Mouse (Mus musculus): ENCODE measurements at regions not wholly inside any gene's neighbourhood (a gene's known extent, or its start where the extent isn't known, plus 50 kb on each side); places are given as distances from the start of the nearest gene placed in this dataset.
A peak's percentile ranks its signal among the peaks of the same experiment; 100 is the strongest.

DNA sequence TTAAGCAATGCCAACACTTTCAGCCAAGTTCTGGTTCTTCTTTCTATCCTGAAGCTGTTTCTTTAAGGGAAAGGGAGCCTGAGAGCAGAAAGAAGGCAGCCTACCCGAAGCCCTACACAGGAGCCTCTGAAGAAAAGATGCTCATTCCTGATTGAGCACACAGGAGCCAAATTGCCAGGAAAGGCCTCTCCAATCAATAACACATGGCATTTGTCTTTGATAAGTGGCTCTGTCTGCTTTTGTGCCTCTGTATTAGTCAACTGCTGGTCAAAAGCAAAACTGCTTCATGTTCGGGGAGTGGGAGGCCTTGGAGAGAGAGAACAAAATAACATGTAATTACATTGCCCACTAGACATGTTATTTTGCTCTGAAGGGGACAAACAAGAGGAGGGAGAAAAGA lies 1607.4 kb downstream of the 4930444P10Rik start:
- ATAC-seq (no peak), DNase-seq (no peak)
- H3K9ac ChIP-seq (replicated peaks): no peak overlapping the region
- TF ChIP-seq EP300 (IDR thresholded peaks at IDR 0.05; ENCODE audit: low read depth) (no peak), CTCF (IDR thresholded peaks at IDR 0.05; ENCODE audit: low read depth) (no peak)
- no peaks in the 10 kb centered on the region for H3K36me3 ChIP-seq (replicated peaks; ENCODE audit: insufficient read depth, low read length)
- WGBS (ENCODE audit: insufficient replicate concordance): 44% methylated on average over 2 of the region's 2 CpGs
- no peak overlapping the region for H3K4me2 ChIP-seq (ENCODE audit: low read depth, low read length)
- H3K4me3 ChIP-seq (ENCODE audit: low read depth, low read length): no peak overlapping the region
- no peak overlapping the region for H3K27ac ChIP-seq (ENCODE audit: low read depth)
- H3K4me1 ChIP-seq (ENCODE audit: insufficient read depth): no peaks in the 10 kb centered on the region
- no peaks in the 10 kb centered on the region for H3K9me3 ChIP-seq (ENCODE audit: low read length)
- no peaks in the 10 kb centered on the region for H3K27me3 ChIP-seq (ENCODE audit: insufficient read depth, low read length)

DNA sequence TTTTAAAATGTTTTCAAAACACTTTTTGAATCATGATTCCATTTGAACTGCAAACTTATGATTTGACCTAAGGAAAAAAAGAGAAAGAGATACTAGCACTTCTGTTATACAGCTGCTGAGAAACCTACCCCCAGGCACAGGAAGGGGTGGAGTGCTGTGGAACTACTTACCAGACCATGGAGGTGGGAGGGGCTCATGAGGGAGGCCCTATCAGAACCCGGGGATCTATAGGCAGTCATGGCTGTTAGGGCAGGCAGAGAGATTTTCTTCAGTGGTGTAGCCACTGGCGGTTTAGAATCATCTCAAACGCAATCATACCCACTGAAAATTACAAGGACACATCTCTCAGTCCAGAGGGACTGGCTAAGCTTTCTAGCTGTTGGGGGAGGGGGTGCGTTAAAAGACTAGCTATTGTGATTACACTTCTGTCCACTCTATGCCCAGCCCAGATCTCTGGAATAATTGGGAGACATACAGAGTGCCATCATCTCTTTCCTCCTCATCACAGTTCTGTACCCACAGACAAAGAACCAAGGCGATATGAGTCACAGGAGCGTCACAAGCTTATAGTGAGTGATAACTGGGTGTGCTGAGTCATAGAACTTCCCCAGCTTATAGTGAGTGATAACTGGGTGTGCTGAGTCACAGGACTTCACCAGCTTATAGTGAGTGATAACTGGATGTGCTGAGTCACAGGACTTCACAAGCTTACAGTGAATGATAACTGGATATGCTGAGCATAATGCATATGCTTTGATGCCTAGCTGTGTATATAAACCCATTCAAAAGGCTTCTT lies 1608.8 kb downstream of the 4930444P10Rik start:
- WGBS (ENCODE audit: insufficient replicate concordance): 59% methylated on average over 6 of the region's 6 CpGs
- DNase-seq: peak; percentile 18
- Histone ChIP-seq H3K9ac (replicated peaks) (no peak overlapping the region), H3K4me3 (ENCODE audit: low read depth, low read length) (no peak overlapping the region), H3K27me3 (ENCODE audit: insufficient read depth, low read length) (no peaks in the 10 kb centered on the region), H3K27ac (ENCODE audit: low read depth) (no peak overlapping the region), H3K9me3 (ENCODE audit: low read length) (no peaks in the 10 kb centered on the region), H3K36me3 (replicated peaks; ENCODE audit: insufficient read depth, low read length) (no peaks in the 10 kb centered on the region), H3K4me1 (ENCODE audit: insufficient read depth) (no peaks in the 10 kb centered on the region), H3K4me2 (ENCODE audit: low read depth, low read length) (no peak overlapping the region)
- TF ChIP-seq EP300 (IDR thresholded peaks at IDR 0.05; ENCODE audit: low read depth): peak; percentile 93
- TF ChIP-seq CTCF (IDR thresholded peaks at IDR 0.05; ENCODE audit: low read depth): no peak
- peak; percentile 96 for ATAC-seq

DNA sequence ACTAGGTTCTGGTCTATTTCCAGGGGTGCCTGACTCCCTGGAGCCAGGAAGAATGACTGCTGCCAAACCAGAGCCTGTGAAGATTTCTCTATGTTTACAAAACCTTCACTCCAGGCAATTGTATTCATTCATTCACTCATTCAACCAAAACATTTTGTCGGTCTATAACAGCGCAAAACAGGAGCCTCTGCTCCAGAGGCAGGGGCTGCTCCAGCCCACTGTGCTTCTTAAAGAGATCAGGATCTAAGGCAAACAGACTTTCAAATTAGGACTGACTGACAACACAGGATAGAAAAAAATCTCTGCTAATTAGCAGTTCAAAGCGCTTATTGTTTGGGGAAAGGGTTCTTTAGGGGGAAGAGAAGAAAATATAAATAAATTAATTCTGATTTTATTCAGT lies 1620.8 kb downstream of the 4930444P10Rik start:
- Histone ChIP-seq H3K27me3 (ENCODE audit: insufficient read depth, low read length) (no peaks in the 10 kb centered on the region), H3K9ac (replicated peaks) (no peak overlapping the region), H3K4me3 (ENCODE audit: low read depth, low read length) (no peak overlapping the region), H3K4me1 (ENCODE audit: insufficient read depth) (no peaks in the 10 kb centered on the region), H3K36me3 (replicated peaks; ENCODE audit: insufficient read depth, low read length) (no peaks in the 10 kb centered on the region), H3K4me2 (ENCODE audit: low read depth, low read length) (no peak overlapping the region), H3K9me3 (ENCODE audit: low read length) (no peaks in the 10 kb centered on the region), H3K27ac (ENCODE audit: low read depth) (no peak overlapping the region)
- DNase-seq (no peak), ATAC-seq (no peak)
- 58% methylated on average over 3 of the region's 3 CpGs for WGBS (ENCODE audit: insufficient replicate concordance)
- TF ChIP-seq CTCF (IDR thresholded peaks at IDR 0.05; ENCODE audit: low read depth) (no peak), EP300 (IDR thresholded peaks at IDR 0.05; ENCODE audit: low read depth) (no peak)

DNA sequence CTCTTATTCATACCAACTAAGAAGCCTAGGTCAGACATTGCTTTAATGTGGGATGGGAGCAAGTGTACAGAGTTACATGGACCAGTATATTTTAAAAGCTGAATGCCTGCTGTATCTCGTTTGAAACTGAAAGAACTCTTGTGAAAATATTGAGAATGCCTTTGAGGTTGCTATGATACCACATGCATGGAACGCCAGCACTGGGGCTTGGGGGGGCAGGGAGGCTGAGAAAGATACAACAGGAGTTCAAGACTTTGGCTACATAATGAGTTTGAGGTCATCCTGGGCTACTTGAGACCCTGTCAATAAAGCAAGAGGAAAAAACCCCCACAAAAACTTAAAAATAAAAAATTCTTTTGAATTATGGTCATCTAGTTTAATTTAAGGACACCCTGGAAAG lies 1621.6 kb downstream of the 4930444P10Rik start:
- no peak for ATAC-seq

DNA sequence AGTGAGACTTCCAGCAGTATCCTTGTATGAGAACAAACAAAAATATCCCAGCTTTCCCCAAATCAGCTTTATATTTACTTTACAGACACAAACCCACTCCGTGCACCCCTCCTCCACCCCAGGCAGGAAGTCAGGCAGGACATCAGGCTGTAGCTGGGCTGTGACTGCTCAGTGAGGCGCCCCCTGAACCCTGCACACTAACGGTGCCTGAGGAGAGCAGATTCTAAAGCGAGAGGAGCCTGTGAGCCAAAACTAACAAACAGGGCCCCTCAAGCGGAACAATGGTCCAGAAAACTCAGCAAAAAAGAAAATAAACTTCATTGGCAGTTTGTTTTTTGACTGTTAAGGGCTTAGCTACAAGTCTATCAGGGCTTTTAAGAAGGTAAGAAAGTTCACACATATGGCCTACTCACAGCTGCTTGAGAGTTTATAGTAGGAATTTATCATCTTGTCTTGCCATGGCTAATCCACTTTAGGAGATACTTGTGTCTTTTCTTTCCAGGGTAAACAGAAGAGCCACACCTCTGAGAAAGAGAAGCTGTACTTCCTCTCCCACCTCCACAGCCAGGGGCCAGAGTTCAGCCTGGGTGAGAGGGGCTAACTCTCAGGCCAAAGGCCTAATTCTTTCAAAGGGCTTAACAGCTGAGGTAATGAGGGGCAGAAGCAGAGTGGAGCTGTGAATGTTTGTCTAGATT lies 1628.2 kb downstream of the 4930444P10Rik start:
- Histone ChIP-seq H3K4me1 (ENCODE audit: insufficient read depth) (no peaks in the 10 kb centered on the region), H3K4me2 (ENCODE audit: low read depth, low read length) (no peak overlapping the region), H3K9ac (replicated peaks) (no peak overlapping the region), H3K27me3 (ENCODE audit: insufficient read depth, low read length) (no peaks in the 10 kb centered on the region), H3K4me3 (ENCODE audit: low read depth, low read length) (no peak overlapping the region), H3K36me3 (replicated peaks; ENCODE audit: insufficient read depth, low read length) (no peaks in the 10 kb centered on the region), H3K27ac (ENCODE audit: low read depth) (no peak overlapping the region), H3K9me3 (ENCODE audit: low read length) (no peaks in the 10 kb centered on the region)
- WGBS (ENCODE audit: insufficient replicate concordance): 16% methylated on average over 5 of the region's 5 CpGs
- no peak for ATAC-seq
- TF ChIP-seq CTCF (IDR thresholded peaks at IDR 0.05; ENCODE audit: low read depth) (no peak), EP300 (IDR thresholded peaks at IDR 0.05; ENCODE audit: low read depth) (no peak)
- DNase-seq: no peak

More for the DNA sequence above, 1621.6 kb downstream of the 4930444P10Rik start:
- H3K27me3 ChIP-seq (ENCODE audit: insufficient read depth, low read length): no peaks in the 10 kb centered on the region
- H3K4me3 ChIP-seq (ENCODE audit: low read depth, low read length): no peak overlapping the region
- H3K4me2 ChIP-seq (ENCODE audit: low read depth, low read length): no peak overlapping the region
- H3K4me1 ChIP-seq (ENCODE audit: insufficient read depth): no peaks in the 10 kb centered on the region
- no peak overlapping the region for H3K9ac ChIP-seq (replicated peaks)
- TF ChIP-seq CTCF (IDR thresholded peaks at IDR 0.05; ENCODE audit: low read depth) (no peak), EP300 (IDR thresholded peaks at IDR 0.05; ENCODE audit: low read depth) (no peak)
- WGBS (ENCODE audit: insufficient replicate concordance): 51% methylated on average over 2 of the region's 2 CpGs
- DNase-seq: no peak
- H3K27ac ChIP-seq (ENCODE audit: low read depth): no peak overlapping the region
- H3K36me3 ChIP-seq (replicated peaks; ENCODE audit: insufficient read depth, low read length): no peaks in the 10 kb centered on the region
- no peaks in the 10 kb centered on the region for H3K9me3 ChIP-seq (ENCODE audit: low read length)

DNA sequence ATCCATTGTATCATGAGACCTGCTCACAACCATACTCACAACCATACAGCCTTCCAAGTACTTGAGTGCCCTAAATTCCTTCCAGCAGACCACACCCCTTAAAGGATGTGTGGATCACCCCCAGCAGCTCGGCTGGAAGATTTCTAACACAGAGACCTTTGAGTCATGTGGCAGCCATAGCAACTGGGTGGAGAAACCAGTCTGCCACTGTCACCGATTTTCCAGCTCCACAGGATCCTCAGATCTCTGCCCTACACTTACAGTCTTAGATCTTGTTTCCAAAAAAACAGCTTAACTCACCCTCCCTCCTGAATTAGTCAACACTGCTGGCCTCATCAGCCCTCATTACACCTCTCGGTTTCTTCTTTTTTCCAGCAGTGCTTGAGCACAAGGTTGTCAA lies 1630.6 kb downstream of the 4930444P10Rik start:
- Histone ChIP-seq H3K4me3 (ENCODE audit: low read depth, low read length) (no peak overlapping the region), H3K27ac (ENCODE audit: low read depth) (no peak overlapping the region), H3K36me3 (replicated peaks; ENCODE audit: insufficient read depth, low read length) (no peaks in the 10 kb centered on the region), H3K4me1 (ENCODE audit: insufficient read depth) (no peaks in the 10 kb centered on the region), H3K9me3 (ENCODE audit: low read length) (no peaks in the 10 kb centered on the region), H3K9ac (replicated peaks) (no peak overlapping the region), H3K4me2 (ENCODE audit: low read depth, low read length) (no peak overlapping the region), H3K27me3 (ENCODE audit: insufficient read depth, low read length) (no peaks in the 10 kb centered on the region)
- ATAC-seq (no peak), DNase-seq (no peak)
- 48% methylated on average over 3 of the region's 3 CpGs for WGBS (ENCODE audit: insufficient replicate concordance)
- TF ChIP-seq CTCF (IDR thresholded peaks at IDR 0.05; ENCODE audit: low read depth) (no peak), EP300 (IDR thresholded peaks at IDR 0.05; ENCODE audit: low read depth) (no peak)
